Mouse (Mus musculus) brain, embryonic 14.5 days (tissue): ENCODE results near the gene Ddx24. TPM values are rescaled to one million over a fixed set of nuclear protein-coding genes. Genes with fewer than 3 reads are reported as not detected.

Source experiments
- DNase-seq: peaks from one replicate; pipeline ENCODE4 v3.0.0-alpha.2; 2011; ENCODE audit warnings: low read depth
- CTCF ChIP-seq: fragments of 200-500 bp; IDR thresholded peaks from 2 replicates; pipeline ENCODE4 v1.5.1; 2012; ENCODE audit warnings: inconsistent platforms, mild to moderate bottlenecking, moderate library complexity, borderline replicate concordance; ENCODE audit not compliant: insufficient read depth, insufficient read length; ENCODE audit errors: extremely low read depth
- POLR2A ChIP-seq: fragments of 200-500 bp; IDR thresholded peaks from 2 replicates; pipeline ENCODE4 v1.6.1; 2012; ENCODE audit warnings: mild to moderate bottlenecking, inconsistent platforms, borderline replicate concordance; ENCODE audit not compliant: poor library complexity, insufficient read depth, insufficient read length, severe bottlenecking; ENCODE audit errors: extremely low read depth
- polyA plus RNA-seq: library from polyadenylated mRNA; depleted of rRNA; stranded (reverse); fragments of >200 nt; gene quantifications from 2 replicates; pipeline ENCODE4 v1.2.3, GENCODE M21; 2012; rRNA removed

The Ddx24 gene
- polyA plus RNA-seq, 1 experiment: 82.8 TPM

DNA sequence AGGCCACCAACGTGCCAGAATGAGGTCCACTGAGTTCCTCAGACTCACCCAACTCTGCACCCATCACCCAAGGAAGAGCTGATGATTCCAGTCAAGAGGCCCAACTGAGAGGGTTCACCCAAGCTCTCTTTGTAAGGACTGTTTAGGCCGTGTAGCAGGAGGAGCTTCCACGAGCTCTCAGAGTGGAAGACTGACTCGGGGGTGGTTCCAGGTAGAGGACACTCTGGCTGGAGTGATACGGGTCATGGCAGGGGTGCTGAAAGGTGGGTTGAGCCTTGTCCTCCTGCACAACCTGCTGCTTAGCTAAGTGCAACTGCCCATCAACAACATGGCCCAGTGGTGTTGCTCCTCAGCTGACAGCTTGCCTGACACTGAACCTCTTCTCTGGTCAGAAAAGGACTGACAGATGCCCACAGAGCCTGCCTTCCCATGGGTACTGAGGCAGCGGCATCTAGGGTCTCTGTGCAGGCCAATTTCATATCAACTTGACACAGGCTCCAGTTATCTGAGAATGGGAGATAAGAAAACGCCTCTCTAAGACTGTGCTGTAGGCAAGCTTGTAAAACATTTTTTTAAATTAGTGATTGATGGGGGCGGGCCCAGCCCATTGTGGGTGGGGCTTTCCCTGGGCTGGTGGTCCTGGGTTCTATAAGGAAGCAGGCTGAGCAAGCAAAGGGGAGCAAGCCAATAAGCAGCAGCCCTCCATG lies 51.9 kb downstream of the Ddx24 start:
- no peak for DNase-seq
- no peak for TF ChIP-seq CTCF
- TF ChIP-seq POLR2A: no peak

DNA sequence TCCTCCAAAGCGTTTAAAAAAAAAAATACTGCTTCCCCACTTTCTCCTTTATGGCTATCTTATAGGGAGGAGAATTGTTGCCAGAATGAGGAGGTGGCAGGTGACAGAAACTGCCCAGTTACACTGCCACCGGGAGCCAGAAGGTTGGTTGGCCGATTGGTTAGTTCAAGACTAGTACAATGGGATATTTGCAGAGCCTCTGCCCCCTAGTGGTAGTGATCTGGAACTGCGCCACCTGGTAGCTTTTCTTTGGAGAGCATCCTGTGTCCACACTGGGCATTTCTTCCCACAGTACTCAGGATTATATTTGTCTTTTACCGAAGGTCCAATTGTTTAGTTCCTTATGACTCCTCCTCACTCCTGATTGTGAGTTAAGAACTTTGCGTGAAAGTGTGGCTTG lies 53.9 kb downstream of the Ddx24 start:
- peak; percentile 42 for DNase-seq

DNA sequence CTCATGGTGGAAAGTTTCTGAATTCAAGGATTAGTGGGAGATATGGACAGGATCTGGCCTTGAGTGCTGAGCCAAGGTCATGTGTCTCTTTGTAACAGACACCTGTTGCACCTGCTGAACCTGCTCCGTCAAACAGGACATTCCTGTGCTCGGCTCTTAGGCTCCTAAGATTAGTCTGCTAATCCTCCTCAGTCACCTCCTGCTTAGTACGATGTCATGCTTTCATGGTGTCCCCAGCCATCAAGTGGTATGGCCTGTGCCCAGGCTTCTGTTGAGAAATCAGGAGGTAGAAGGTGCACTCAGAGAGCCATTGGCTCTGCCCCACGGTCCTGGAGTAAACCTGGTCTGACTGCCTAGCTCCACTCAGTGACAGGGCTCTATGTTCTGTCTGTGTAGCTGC lies 54.8 kb downstream of the Ddx24 start:
- no peak for TF ChIP-seq POLR2A
- TF ChIP-seq CTCF: no peak
- no peak for DNase-seq

More for the DNA sequence above, 53.9 kb downstream of the Ddx24 start:
- TF ChIP-seq CTCF (peak; percentile 80; the same call in 1 of the 2 replicates), POLR2A (no peak)

DNA sequence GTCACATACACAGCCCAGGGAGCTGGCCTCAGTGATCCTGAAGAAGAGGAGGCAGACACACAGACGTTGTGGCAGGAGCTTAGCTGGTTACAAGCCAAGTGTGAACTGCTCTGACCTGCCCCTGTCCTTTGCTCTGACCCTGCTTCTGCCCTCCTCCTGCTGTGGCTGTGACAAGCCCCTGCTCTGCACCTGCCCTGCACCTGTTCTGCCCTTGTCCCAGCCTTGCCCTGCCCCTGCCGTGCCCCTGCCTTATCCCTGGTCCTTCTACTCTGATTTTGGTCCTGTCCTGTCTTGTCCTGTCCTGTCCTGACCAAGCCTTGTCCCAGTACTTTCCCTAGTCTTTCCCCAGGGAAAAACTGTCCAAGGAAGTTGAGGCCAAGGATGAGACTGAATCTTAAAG lies 56.9 kb downstream of the Ddx24 start:
- TF ChIP-seq CTCF (no peak), POLR2A (no peak)

DNA sequence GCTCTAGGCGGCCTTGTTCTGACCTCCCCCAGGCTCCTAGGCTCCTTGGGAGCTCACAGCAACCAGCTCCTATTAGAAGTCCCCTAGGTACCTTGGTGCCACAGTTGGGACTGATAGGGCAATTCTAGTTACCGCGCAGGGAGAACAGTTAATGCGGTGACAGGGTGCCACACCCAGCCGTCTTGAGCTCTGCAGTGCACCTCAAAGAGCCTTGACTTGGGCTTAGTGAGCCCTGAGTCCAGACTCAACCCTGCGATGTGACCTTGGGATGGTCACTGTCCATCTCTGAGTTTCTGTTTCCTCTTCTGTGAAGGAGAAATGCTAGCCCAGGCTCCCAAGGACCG lies 57.3 kb downstream of the Ddx24 start:
- no peak for TF ChIP-seq POLR2A
- TF ChIP-seq CTCF: no peak
- no peak for DNase-seq

More for the DNA sequence above, 56.9 kb downstream of the Ddx24 start:
- DNase-seq: no peak

DNA sequence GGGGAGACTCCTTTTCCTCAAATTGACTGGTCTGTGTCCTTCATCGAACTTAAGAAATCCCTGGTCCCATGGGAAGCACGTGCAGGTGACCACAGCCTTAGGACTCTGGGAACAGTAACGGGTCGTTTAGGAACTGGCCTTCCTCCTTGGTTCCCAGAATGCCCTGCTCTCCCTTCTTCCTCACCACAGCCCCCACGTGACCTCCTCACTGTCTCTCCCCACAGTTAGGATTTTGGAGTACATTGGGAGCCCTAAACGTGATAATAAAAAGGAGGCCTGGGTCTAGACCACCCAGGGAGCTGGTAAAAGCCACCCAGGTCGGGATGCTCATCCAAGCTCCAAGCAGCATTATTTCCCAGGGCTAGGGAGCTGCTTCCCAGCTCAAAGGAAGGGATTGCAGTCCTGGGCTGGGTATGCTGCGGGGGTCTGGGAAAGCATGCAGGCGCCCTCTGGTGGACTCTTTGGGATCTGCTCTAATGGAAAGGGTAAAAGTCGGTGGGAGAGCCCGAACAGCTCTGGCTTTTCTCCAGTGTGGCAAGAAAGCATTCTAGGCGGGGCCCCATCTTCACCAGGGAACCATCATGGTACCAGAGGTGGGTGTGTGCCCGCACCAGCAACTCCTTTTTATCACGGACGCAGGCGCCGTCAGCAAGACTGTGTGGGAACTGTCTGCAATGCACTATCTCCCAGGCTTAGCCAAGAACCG lies 57.9 kb downstream of the Ddx24 start:
- peak; percentile 81 for DNase-seq
- TF ChIP-seq CTCF (peak; percentile 93), POLR2A (no peak)

DNA sequence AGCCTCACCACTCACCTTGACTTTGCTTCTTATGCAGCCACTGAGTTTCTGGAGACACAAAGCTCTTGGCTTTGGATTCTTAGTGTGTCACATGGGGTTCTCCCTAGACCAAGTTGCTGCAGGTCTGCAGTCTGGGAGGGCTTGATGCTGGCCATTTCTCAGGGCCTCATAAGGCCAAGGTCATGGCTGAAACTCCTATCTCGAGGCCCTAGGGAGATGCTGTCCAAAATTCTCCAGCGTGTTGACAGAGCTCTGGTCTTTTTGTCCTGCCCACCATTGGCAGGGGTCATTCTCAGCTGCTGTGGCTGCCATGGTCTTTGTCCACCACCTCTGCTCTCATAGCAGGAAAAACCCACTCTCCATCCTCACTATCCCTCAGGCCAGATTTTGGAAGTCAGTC lies 58.5 kb downstream of the Ddx24 start:
- TF ChIP-seq CTCF (no peak), POLR2A (no peak)
- no peak for DNase-seq

DNA sequence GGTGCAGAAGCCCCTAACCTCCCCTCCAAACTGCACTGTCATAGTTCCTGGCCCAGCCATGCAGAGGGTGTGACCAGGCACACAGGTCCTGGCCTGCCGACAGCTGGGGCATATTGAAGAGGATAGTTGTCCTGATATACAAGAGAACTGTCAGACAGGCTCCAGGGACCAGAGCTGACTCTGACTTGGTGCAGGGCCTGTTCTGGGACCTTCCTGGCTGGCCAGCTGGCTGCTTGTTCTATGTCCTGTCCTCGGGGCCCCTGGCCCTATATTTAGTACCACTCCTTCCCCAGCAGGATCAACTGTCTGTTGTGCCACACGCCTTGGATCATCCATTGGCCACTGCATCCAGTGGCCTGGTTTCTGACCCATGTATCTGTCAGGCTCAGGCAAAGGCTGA lies 63.3 kb downstream of the Ddx24 start:
- TF ChIP-seq CTCF: no peak
- TF ChIP-seq POLR2A: no peak
- no peak for DNase-seq

DNA sequence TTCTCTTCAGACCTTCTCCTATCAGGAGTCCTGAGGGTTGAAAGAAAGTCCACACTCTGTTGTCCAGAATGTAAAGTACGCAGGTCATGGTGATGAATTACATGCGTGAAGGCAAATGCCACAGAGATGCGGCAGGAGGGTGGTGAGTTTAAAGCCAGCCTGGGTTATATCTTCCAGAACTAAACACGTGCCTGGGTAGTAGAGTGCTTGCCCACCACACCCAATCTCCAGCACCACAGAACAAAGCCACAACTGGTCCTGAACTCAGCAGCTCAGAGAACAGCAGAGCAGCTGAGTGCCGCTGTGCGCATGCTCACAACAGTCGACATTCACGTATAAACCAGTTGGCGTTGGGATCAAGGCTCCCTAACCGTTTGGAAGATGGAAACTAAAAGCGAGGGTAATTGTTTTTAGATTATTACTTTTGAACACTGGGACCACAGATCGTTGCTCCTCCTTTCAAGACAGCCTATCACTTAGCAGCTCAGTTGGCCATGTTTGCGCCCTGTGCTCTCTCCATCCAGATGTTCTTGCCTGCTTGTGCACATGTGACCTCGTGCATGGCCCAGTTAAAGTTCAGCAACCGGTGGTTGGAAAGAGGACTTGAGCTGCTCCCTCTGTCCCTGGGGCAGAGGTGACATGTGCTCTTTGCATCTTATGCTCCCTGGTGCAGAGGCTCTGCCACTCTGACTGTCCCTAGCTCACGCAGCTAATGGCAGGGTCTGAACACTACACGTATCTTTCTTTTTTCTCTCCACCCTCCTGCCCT lies 63.9 kb downstream of the Ddx24 start:
- no peak for DNase-seq
- TF ChIP-seq CTCF: no peak
- TF ChIP-seq POLR2A: no peak

DNA sequence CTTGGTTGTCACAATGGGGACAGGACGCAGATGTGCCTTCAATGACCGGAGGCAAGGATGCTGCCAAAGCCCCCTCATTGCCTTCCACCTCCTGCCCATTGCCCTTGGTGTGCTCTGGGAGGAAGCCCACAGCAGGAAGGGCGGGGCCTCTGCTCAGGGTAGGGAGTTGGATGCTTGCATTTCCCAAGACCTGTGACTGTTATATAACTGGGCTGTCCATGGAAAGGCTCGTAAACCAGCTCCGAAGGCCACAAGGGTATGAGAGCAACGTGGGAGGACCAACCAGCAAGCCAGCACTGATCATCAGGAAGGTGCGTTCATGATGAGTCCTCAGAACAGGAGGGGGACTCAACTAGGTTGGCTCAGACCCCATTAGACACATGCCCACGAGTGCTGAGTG lies 64.8 kb downstream of the Ddx24 start:
- no peak for DNase-seq
- no peak for TF ChIP-seq POLR2A
- no peak for TF ChIP-seq CTCF

DNA sequence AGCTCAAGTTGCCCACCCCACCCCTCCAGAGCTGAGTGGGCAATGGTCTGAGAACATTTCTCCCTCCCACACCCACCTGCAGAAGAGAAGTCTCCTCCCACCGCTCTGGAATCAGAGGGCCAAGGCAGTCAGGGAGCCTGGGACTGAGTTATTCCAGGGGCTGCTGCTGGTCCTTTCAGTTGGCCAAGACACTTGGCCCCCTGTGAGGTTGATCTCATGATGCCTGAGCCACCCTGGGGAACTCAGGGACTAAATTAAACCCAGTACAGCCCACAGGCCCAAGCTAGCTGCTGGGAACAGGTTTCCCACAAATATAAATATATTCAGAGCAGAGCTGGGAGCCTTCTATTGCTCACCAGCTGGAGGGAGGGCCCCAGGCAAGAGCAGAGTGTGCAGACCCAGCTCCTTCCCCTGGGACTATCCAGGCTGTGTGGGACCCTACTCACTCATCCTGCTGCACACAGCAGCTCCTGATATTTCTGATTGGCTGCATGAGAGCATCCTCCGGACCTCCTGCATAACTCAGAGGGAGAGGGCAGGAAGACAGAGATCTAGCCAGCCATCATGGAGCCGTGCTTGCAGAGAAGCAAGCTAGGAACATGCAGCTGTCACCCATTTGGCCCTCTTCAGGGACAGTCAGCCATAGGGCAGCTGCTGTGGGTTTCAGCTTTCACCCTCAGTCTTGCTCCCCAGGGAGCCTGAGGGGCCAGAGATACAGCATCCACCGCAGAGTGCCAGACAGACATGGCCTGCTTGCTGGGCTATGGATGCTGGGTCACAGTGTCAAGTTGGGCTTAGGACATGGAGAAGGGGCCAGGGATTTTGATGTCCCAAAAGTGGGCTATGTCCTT lies 66.5 kb downstream of the Ddx24 start:
- TF ChIP-seq POLR2A: no peak
- TF ChIP-seq CTCF: no peak
- DNase-seq: no peak

DNA sequence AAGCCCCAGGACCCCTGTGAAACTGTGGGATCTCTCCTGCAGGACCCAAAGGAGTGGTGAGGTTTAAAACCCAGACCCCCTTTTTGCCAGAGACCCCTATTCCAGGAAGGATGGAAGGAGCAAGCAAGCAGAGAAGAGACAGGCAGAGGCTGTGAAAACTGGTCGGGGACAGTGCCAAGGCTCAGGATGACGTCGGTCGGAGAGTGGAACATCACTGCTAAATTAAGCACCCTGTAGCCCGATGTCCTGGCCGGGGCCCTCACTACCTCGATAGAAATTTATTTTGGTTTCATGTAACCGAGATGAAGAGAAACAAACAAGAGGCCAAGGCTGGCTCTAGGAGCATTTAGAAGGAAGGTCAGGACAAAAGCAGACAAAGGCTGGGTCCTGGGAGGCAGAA lies 67.4 kb downstream of the Ddx24 start:
- no peak for TF ChIP-seq CTCF
- no peak for TF ChIP-seq POLR2A
- no peak for DNase-seq

Other genes with a start within 250 kb of the Ddx24 start
- gene Prima1, start 183.7 kb downstream of the Ddx24 start, polyA plus RNA-seq: 2.3 and 2.6 TPM in 2 replicates
- gene Fam181a, start 114.9 kb downstream of the Ddx24 start, polyA plus RNA-seq: 12.3 and 16.0 TPM in 2 replicates
- gene Asb2, start 69.8 kb downstream of the Ddx24 start, polyA plus RNA-seq: 1.2 and 1.3 TPM in 2 replicates
- 17.7 and 18.0 TPM in 2 replicates for gene Otub2, start 37.1 kb downstream of the Ddx24 start, polyA plus RNA-seq
- 2.1 and 3.6 TPM in 2 replicates for gene 9330161L09Rik, start 18.0 kb downstream of the Ddx24 start, polyA plus RNA-seq
- gene Ifi27, start 8.4 kb upstream of the Ddx24 start, polyA plus RNA-seq: 10.6 and 11.2 TPM in 2 replicates
- 5.1 and 7.3 TPM in 2 replicates for gene Ifi27l2a, start 17.9 kb upstream of the Ddx24 start, polyA plus RNA-seq
- not detected in 2 replicates for gene Ifi27l2b, start 31.4 kb upstream of the Ddx24 start, polyA plus RNA-seq
- gene Ppp4r4, start 106.5 kb upstream of the Ddx24 start, polyA plus RNA-seq: 3.6 and 3.7 TPM in 2 replicates
- not detected in 2 replicates for gene Serpina10, start 205.6 kb upstream of the Ddx24 start, polyA plus RNA-seq
- 0.26 TPM in 1 of 2 replicates, not detected in the other for gene Serpina6, start 231.4 kb upstream of the Ddx24 start, polyA plus RNA-seq